Mouse (Mus musculus) spleen, adult 2 months (tissue): ENCODE data around the gene March5.

Experiments
- CTCF ChIP-seq: fragments of 200-500 bp; IDR thresholded peaks from 2 replicates; pipeline ENCODE4 v1.5.1; 2011; ENCODE audit warnings: mild to moderate bottlenecking, inconsistent platforms; ENCODE audit not compliant: insufficient read depth, insufficient read length, insufficient replicate concordance; ENCODE audit errors: extremely low read depth
- POLR2A ChIP-seq: fragments of 200-500 bp; IDR thresholded peaks from 2 replicates; pipeline ENCODE4 v1.6.1; 2011; ENCODE audit warnings: low read depth, low read length, inconsistent platforms

- TF ChIP-seq POLR2A = no peak
- no peak for TF ChIP-seq CTCF
Measured at GRCm38 (mm10) chr19:37209467-37210128, 2.3 kb downstream of the March5 start.
